Mouse (Mus musculus): ENCODE results near the gene 5530400C23Rik. TPM values are rescaled to one million over a fixed set of nuclear protein-coding genes. Genes with fewer than 3 reads are reported as not detected.

The 5530400C23Rik gene
- polyA plus RNA-seq (2014; fragmentation: Illumina TruSeq; extraction: RNeasy Lipid Tissue Mini Kit (QIAGEN cat#74804); ENCODE audit: low read depth, low replicate concordance), result not detected

DNA sequence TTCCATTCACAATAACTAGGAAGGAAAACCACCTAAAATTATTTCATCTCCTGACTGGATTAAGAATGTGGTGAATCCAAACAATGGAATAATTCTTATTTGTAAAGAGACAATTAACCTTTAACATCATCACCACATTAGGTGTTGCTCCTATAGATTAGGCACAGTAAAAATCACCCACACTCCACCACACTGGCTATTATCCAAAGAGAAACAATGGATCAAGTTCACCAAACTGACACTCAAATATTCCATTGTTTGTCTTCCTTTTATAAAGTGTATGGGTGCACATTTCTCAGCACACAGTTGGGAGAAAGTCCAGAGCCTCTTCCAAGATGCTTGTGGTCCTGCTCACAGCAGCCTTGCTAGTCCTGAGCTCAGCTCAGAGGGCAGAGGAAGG lies at the start of gene 5530400C23Rik:
Gene 5530400C23Rik (plus strand): TSS at position 301 of the 400 bp plus-strand sequence.

Other genes with a start within 250 kb of the 5530400C23Rik start
- gene Tas2r140, start 236.4 kb upstream of the 5530400C23Rik start, polyA plus RNA-seq (2014; fragmentation: Illumina TruSeq; extraction: RNeasy Lipid Tissue Mini Kit (QIAGEN cat#74804); ENCODE audit: low read depth, low replicate concordance), result not detected
- gene Smim10l1, start 187.3 kb upstream of the 5530400C23Rik start, polyA plus RNA-seq (2014; fragmentation: Illumina TruSeq; extraction: RNeasy Lipid Tissue Mini Kit (QIAGEN cat#74804); ENCODE audit: low read depth, low replicate concordance), result 546 TPM

All from adrenal gland, adult 10 weeks (tissue).